Mouse (Mus musculus) forebrain, embryonic 14.5 days (tissue): Measurements from ENCODE around the gene Rnf208. TPM values are rescaled to one million over a fixed set of nuclear protein-coding genes. Genes with fewer than 3 reads are reported as not detected.

Experiments used
- ATAC-seq: fragments of 200-750 bp; cut with Nextera tagmentation; 2 replicates; pipeline ENCODE4 v1.8.0; 2017; ENCODE audit warnings: mild to moderate bottlenecking, moderate library complexity
- DNase-seq: peaks from one replicate; pipeline ENCODE4 v3.0.0-alpha.2; 2015; ENCODE audit warnings: low spot score
- H3K27ac ChIP-seq: fragments of 300-500 bp; sonication (generic); 2 replicates; pipeline ENCODE4 v1.5.1; 2014; ENCODE audit warnings: low read depth, mild to moderate bottlenecking, control low read depth, low read length, moderate library complexity
- H3K27me3 ChIP-seq: fragments of 300-500 bp; sonication (generic); replicated peaks from 2 replicates; pipeline ENCODE4 v1.6.1; 2014; ENCODE audit warnings: low read length, control low read depth, mixed read lengths; ENCODE audit not compliant: control insufficient read depth, insufficient read depth
- H3K36me3 ChIP-seq: fragments of 300-500 bp; sonication (generic); 2 replicates; pipeline ENCODE4 v1.6.1; 2014; ENCODE audit warnings: low read length, control low read depth; ENCODE audit not compliant: control insufficient read depth, insufficient read depth
- H3K4me1 ChIP-seq: fragments of 300-500 bp; sonication (generic); 2 replicates; pipeline ENCODE4 v1.6.1; 2014; ENCODE audit warnings: antibody characterized with exemption, low read length, control low read depth; ENCODE audit not compliant: control insufficient read depth, insufficient read depth
- H3K4me2 ChIP-seq: fragments of 300-500 bp; sonication (generic); 2 replicates; pipeline ENCODE4 v1.6.1; 2014; ENCODE audit warnings: mild to moderate bottlenecking, control low read depth, low read length
- H3K4me3 ChIP-seq: fragments of 300-500 bp; sonication (generic); 2 replicates; pipeline ENCODE4 v1.5.1; 2014; ENCODE audit warnings: low read depth, low read length, control low read depth
- H3K9ac ChIP-seq: fragments of 300-500 bp; sonication (generic); 2 replicates; pipeline ENCODE4 v1.6.1; 2014; ENCODE audit warnings: mild to moderate bottlenecking, low read length, control low read depth, moderate library complexity
- H3K9me3 ChIP-seq: fragments of 300-500 bp; sonication (generic); replicated peaks from 2 replicates; pipeline ENCODE4 v1.6.1; 2016; ENCODE audit warnings: low read length, control low read depth, mixed read lengths; ENCODE audit not compliant: control insufficient read depth
- WGBS: fragments of 180-500 bp; shearing (Covaris S2); extraction: QIAGEN DNeasy Blood & Tissue Kit; methylation state at CpG from one replicate; pipeline ENCODE4 v1.1.7; 2014; 5-methylcytosine and 5-hydroxymethylcytosine counted together
- polyA plus RNA-seq: library from polyadenylated mRNA; unstranded; fragments of >200 nt; fragmentation: Nextera tagmentation; extraction: Ambion mirVana; gene quantifications from 2 replicates; pipeline ENCODE4 v1.2.1, GENCODE M21; 2014

The Rnf208 gene
- polyA plus RNA-seq, 1 experiment from 2014 or later, result 67.4 TPM

- 74% methylated on average over 5 of the region's 5 CpGs for WGBS
These were observed 20.7 kb upstream of the Rnf208 start for GRCm38 (mm10) chr2:25221331-25221772.

GRCm38 (mm10) chr2:25223681-25224491, 18.2 kb upstream of the Rnf208 start:
- Histone ChIP-seq H3K4me3 (peak overlapping the region; percentile 89), H3K27me3 (no peaks in the 10 kb centered on the region), H3K4me1 (peaks cover 12% of the 10 kb centered on the region), H3K4me2 (peak overlapping the region; percentile 92), H3K9ac (peak overlapping the region; percentile 86), H3K9me3 (no peaks in the 10 kb centered on the region), H3K27ac (peak overlapping the region; percentile 89), H3K36me3 (peaks cover 8% of the 10 kb centered on the region; the same call in 1 of the 2 replicates)
- DNase-seq (peak; percentile 65), ATAC-seq (peak; percentile 33)
- 4% methylated on average over 36 of the region's 53 CpGs for WGBS

More at GRCm38 (mm10) chr2:25221331-25221772, 20.7 kb upstream of the Rnf208 start:
- H3K9me3 ChIP-seq, result no peaks in the 10 kb centered on the region
- H3K9ac ChIP-seq, result no peak overlapping the region
- H3K4me1 ChIP-seq, result peaks cover 12% of the 10 kb centered on the region
- H3K36me3 ChIP-seq, result peaks cover 8% of the 10 kb centered on the region; the same call in 1 of the 2 replicates
- no peak overlapping the region for H3K4me2 ChIP-seq
- no peaks in the 10 kb centered on the region for H3K27me3 ChIP-seq
- no peak for ATAC-seq
- no peak for DNase-seq
- no peak overlapping the region for H3K27ac ChIP-seq
- H3K4me3 ChIP-seq, result no peak overlapping the region

- no peaks in the 10 kb centered on the region for H3K27me3 ChIP-seq
- ATAC-seq, result no peak
- peak within 1 kb of the TSS; percentile 98 for H3K27ac ChIP-seq
- peaks cover 12% of the 10 kb centered on the region for H3K4me1 ChIP-seq
- H3K9ac ChIP-seq, result peak within 1 kb of the TSS; percentile 86
- H3K4me2 ChIP-seq, result peak within 1 kb of the TSS; percentile 92
- WGBS, result under 1% methylated on average over 17 of the region's 17 CpGs
- H3K36me3 ChIP-seq, result peaks cover 8% of the 10 kb centered on the region; the same call in 1 of the 2 replicates
- no peaks in the 10 kb centered on the region for H3K9me3 ChIP-seq
- H3K4me3 ChIP-seq, result peak within 1 kb of the TSS; percentile 89
- no peak for DNase-seq
These were observed 17.6 kb upstream of the Rnf208 start, which contains the start of gene Tubb4b for GRCm38 (mm10) chr2:25224492-25224765. Gene Tubb4b (minus strand): TSS chr2:25224702.

- WGBS, result 2% methylated on average over 40 of the region's 41 CpGs
- Histone ChIP-seq H3K4me3 (peak overlapping the region; percentile 89), H3K27me3 (no peaks in the 10 kb centered on the region), H3K27ac (peak overlapping the region; percentile 98), H3K4me2 (peak overlapping the region; percentile 46), H3K9ac (peak overlapping the region; percentile 72), H3K9me3 (no peaks in the 10 kb centered on the region), H3K36me3 (peaks cover 8% of the 10 kb centered on the region; the same call in 1 of the 2 replicates), H3K4me1 (peaks cover 12% of the 10 kb centered on the region)
- peak; percentile 97 for ATAC-seq
- peak; percentile 100 for DNase-seq
These were observed 17.0 kb upstream of the Rnf208 start for GRCm38 (mm10) chr2:25224766-25225752.

- Histone ChIP-seq H3K27me3 (no peaks in the 10 kb centered on the region), H3K9me3 (no peaks in the 10 kb centered on the region), H3K9ac (no peak overlapping the region), H3K4me2 (peak overlapping the region; percentile 46), H3K4me3 (no peak overlapping the region), H3K4me1 (peaks cover 12% of the 10 kb centered on the region), H3K36me3 (peaks cover 8% of the 10 kb centered on the region; the same call in 1 of the 2 replicates), H3K27ac (peak overlapping the region; percentile 98; the same call in 1 of the 2 replicates)
- WGBS, result 77% methylated on average over 8 of the region's 8 CpGs
- ATAC-seq, result no peak
- no peak for DNase-seq
These were observed 16.2 kb upstream of the Rnf208 start for GRCm38 (mm10) chr2:25225811-25226379.

- WGBS, result 90% methylated on average over 5 of the region's 5 CpGs
- Histone ChIP-seq H3K36me3 (peaks cover 2% of the 10 kb centered on the region; the same call in 1 of the 2 replicates), H3K9me3 (no peaks in the 10 kb centered on the region), H3K27ac (no peak overlapping the region), H3K27me3 (no peaks in the 10 kb centered on the region), H3K4me3 (no peak overlapping the region), H3K9ac (no peak overlapping the region), H3K4me2 (no peak overlapping the region), H3K4me1 (peaks cover 12% of the 10 kb centered on the region)
- no peak for ATAC-seq
- no peak for DNase-seq
These were observed 15.2 kb upstream of the Rnf208 start for GRCm38 (mm10) chr2:25226864-25227263.

- no peak overlapping the region for H3K4me2 ChIP-seq
- H3K9ac ChIP-seq, result no peak overlapping the region
- no peak overlapping the region for H3K27ac ChIP-seq
- H3K27me3 ChIP-seq, result no peaks in the 10 kb centered on the region
- WGBS, result 85% methylated on average over 4 of the region's 4 CpGs
- DNase-seq (no peak), ATAC-seq (no peak)
- H3K4me1 ChIP-seq, result peaks cover 12% of the 10 kb centered on the region
- no peaks in the 10 kb centered on the region for H3K9me3 ChIP-seq
- H3K4me3 ChIP-seq, result no peak overlapping the region
- H3K36me3 ChIP-seq, result no peaks in the 10 kb centered on the region
These were observed 14.6 kb upstream of the Rnf208 start for GRCm38 (mm10) chr2:25227406-25227805.

- 0 out of 2 replicates have a peak overlapping the region, but pooled peaks have one; percentile 37 for H3K9ac ChIP-seq
- no peaks in the 10 kb centered on the region for H3K36me3 ChIP-seq
- H3K27ac ChIP-seq, result peak overlapping the region; percentile 58
- ATAC-seq, result no peak
- no peaks in the 10 kb centered on the region for H3K9me3 ChIP-seq
- peak overlapping the region; percentile 41 for H3K4me2 ChIP-seq
- H3K4me3 ChIP-seq, result peak overlapping the region; percentile 15; the same call in 1 of the 2 replicates
- peaks cover 8% of the 10 kb centered on the region for H3K4me1 ChIP-seq
- DNase-seq, result peak; percentile 91
- no peaks in the 10 kb centered on the region for H3K27me3 ChIP-seq
- 2% methylated on average over 7 of the region's 7 CpGs for WGBS
These were observed 13.6 kb upstream of the Rnf208 start for GRCm38 (mm10) chr2:25228431-25228889.
